Mouse (Mus musculus): ENCODE measurements around the gene St3gal4.

St3gal4 gene

GRCm38 (mm10) chr9:35110051-35110450 is 9.0 kb downstream of the St3gal4 start:
- in situ Hi-C loops (cut with MboI, MseI), result loop anchor here in 1 of 2 experiments (10.0 to 25.0 kb wide), 2 partner anchors 455 to 1652 kb away; partner anchors contain the start of gene Stt3a

- in situ Hi-C loops (cut with MboI, MseI), result loop anchor here in 1 of 2 experiments (25.0 kb wide), 1 partner anchor 1653 kb away; the partner anchor contains the start of gene Stt3a
Measured at GRCm38 (mm10) chr9:35108916-35109315, 10.2 kb downstream of the St3gal4 start.

GRCm38 (mm10) chr9:35108066-35108465 is 11.0 kb downstream of the St3gal4 start:
- in situ Hi-C loops (cut with MboI, MseI), result loop anchor here in 1 of 2 experiments (25.0 kb wide), 1 partner anchor 1654 kb away; the partner anchor contains the start of gene Stt3a

GRCm38 (mm10) chr9:35107396-35107795 is 11.7 kb downstream of the St3gal4 start:
- in situ Hi-C loops (cut with MboI, MseI), result loop anchor here in 1 of 2 experiments (25.0 kb wide), 1 partner anchor 1655 kb away; the partner anchor contains the start of gene Stt3a

GRCm38 (mm10) chr9:35105884-35106880 is 12.9 kb downstream of the St3gal4 start:
- in situ Hi-C loops (cut with MboI, MseI), result loop anchor here in 1 of 2 experiments (25.0 kb wide), 1 partner anchor 1656 kb away; the partner anchor contains the start of gene Stt3a

- in situ Hi-C loops (cut with MboI, MseI), result loop anchor here in 1 of 2 experiments (25.0 kb wide), 1 partner anchor 1657 kb away; the partner anchor contains the start of gene Stt3a
Measured at GRCm38 (mm10) chr9:35105438-35105837, 13.6 kb downstream of the St3gal4 start.

GRCm38 (mm10) chr9:35104711-35105110 is 14.4 kb downstream of the St3gal4 start:
- in situ Hi-C loops (cut with MboI, MseI), result loop anchor here in 1 of 2 experiments (25.0 kb wide), 1 partner anchor 1658 kb away; the partner anchor contains the start of gene Stt3a

GRCm38 (mm10) chr9:35098762-35099161 is 20.3 kb downstream of the St3gal4 start:
- in situ Hi-C loops (cut with MboI, MseI), result no loop called here

- in situ Hi-C loops (cut with MboI, MseI), result no loop called here
Measured at GRCm38 (mm10) chr9:35097901-35098300, 21.2 kb downstream of the St3gal4 start.

- in situ Hi-C loops (cut with MboI, MseI), result no loop called here
Measured at GRCm38 (mm10) chr9:35095726-35096125, 23.3 kb downstream of the St3gal4 start.

- in situ Hi-C loops (cut with MboI, MseI), result no loop called here
Measured at GRCm38 (mm10) chr9:35093350-35093749, 25.7 kb downstream of the St3gal4 start.

- in situ Hi-C loops (cut with MboI, MseI), result no loop called here
Measured at GRCm38 (mm10) chr9:35092904-35093303, 26.2 kb downstream of the St3gal4 start.

GRCm38 (mm10) chr9:35061446-35061845 is 57.6 kb downstream of the St3gal4 start:
- in situ Hi-C loops (cut with MboI, MseI), result no loop called here

GRCm38 (mm10) chr9:35059881-35060280 is 59.2 kb downstream of the St3gal4 start:
- in situ Hi-C loops (cut with MboI, MseI), result no loop called here

- in situ Hi-C loops (cut with MboI, MseI), result no loop called here
Measured at GRCm38 (mm10) chr9:35058596-35059354, 60.3 kb downstream of the St3gal4 start.

- in situ Hi-C loops (cut with MboI, MseI), result no loop called here
Measured at GRCm38 (mm10) chr9:35058186-35058585, 60.9 kb downstream of the St3gal4 start.

GRCm38 (mm10) chr9:35057631-35058030 is 61.4 kb downstream of the St3gal4 start:
- in situ Hi-C loops (cut with MboI, MseI), result no loop called here

- in situ Hi-C loops (cut with MboI, MseI), result no loop called here
Measured at GRCm38 (mm10) chr9:35056611-35057010, 62.5 kb downstream of the St3gal4 start.

GRCm38 (mm10) chr9:35055528-35056330 is 63.3 kb downstream of the St3gal4 start:
- in situ Hi-C loops (cut with MboI, MseI), result no loop called here

- in situ Hi-C loops (cut with MboI, MseI), result no loop called here
Measured at GRCm38 (mm10) chr9:35053669-35054068, 65.4 kb downstream of the St3gal4 start.

- in situ Hi-C loops (cut with MboI, MseI), result no loop called here
Measured at GRCm38 (mm10) chr9:35053081-35053480, 66.0 kb downstream of the St3gal4 start.

All from T-helper 17 cell (primary cell).